Mouse (Mus musculus): ENCODE results near the gene Hmgb1. TPM values are rescaled to one million over a fixed set of nuclear protein-coding genes. Genes with fewer than 3 reads are reported as not detected.

Hmgb1 gene
- total and polyA plus RNA-seq, 3 experiments: 227 to 899 (median 288) TPM

DNA sequence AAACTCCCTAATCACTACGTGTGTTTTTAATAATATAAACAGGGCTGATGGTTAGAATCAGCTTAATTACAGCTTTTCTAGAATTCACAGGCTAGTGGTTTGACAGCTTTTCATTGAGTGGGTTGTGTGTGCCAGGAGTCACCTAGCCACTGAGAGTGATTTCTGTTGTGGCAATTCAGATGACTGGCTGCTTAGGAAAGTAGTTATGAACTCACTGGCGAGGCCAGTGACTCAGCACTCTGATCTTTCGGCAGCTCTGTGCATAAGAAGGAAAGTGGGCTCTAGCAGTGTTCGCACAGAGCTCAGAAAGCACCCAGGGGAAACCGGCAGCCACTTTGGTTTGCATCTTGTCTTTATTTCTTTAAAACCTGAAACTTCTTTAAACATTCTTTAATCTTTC is 18.7 kb upstream of the Hmgb1 start:
- Histone ChIP-seq H3K9ac (ENCODE audit: insufficient read depth, low read depth) (no peak overlapping the region), H3K4me3 (replicated peaks in 1 of 3; ENCODE audit: low read depth in 2 of 3, low read length in 2 of 3, poor library complexity in 1 of 3) (no peak overlapping the region), H3K27ac (ENCODE audit: insufficient read depth, low read depth) (no peak overlapping the region), H3K79me2 (replicated peaks; ENCODE audit: control insufficient read depth, extremely low read depth, insufficient read depth, poor library complexity, severe bottlenecking) (peaks cover 18% of the 10 kb centered on the region), H3K27me3 (replicated peaks) (no peaks in the 10 kb centered on the region), H3K36me3 (replicated peaks in 1 of 2; ENCODE audit: control insufficient read depth in 1 of 2, insufficient read depth in 1 of 2, low read length in 1 of 2) (peaks cover 71 to 91% of the 10 kb centered on the region in 2 experiments), H3K4me1 (ENCODE audit: control insufficient read depth in 1 of 2, insufficient read depth in 2 of 2) (peaks cover 0 to 6% of the 10 kb centered on the region in 2 experiments; a peak in 2 of 4 replicates), H3K4me2 (ENCODE audit: insufficient read depth, low read depth, poor library complexity, severe bottlenecking) (no peak overlapping the region), H3K9me3 (replicated peaks; ENCODE audit: low read length) (no peaks in the 10 kb centered on the region)
- no peak for DNase-seq (ENCODE audit: extremely low read depth)
- no peak for TF ChIP-seq KAT2A (IDR thresholded peaks at IDR 0.05; ENCODE audit: insufficient replicate concordance, low read length)
- TF ChIP-seq POLR2AphosphoS2 (IDR thresholded peaks at IDR 0.05; ENCODE audit: low read depth, low read length): no peak
- no peak for TF ChIP-seq ZKSCAN1 (IDR thresholded peaks at IDR 0.05; ENCODE audit: borderline replicate concordance, low read depth, low read length)
- in situ Hi-C loops (cut with MboI; ENCODE audit: low pct_ligation_motif_present, low pct_unique_long_range_greater_than_20kb, low sequenced_read_pairs): no loop called here
- dilution Hi-C loops (cut with MboI; ENCODE audit: extremely low pct_ligation_motif_present, extremely low pct_unique_long_range_greater_than_20kb, low sequenced_read_pairs): no loop called here

- TF ChIP-seq CHD1 (IDR thresholded peaks at IDR 0.05; ENCODE audit: low read depth, low read length) (no peak), MYC (IDR thresholded peaks at IDR 0.05; ENCODE audit: low read depth, low read length) (no peak), ZC3H11A (IDR thresholded peaks at IDR 0.05; ENCODE audit: low read depth, low read length) (no peak), POLR2AphosphoS2 (IDR thresholded peaks at IDR 0.05; ENCODE audit: low read depth, low read length) (no peak), ZKSCAN1 (IDR thresholded peaks at IDR 0.05; ENCODE audit: borderline replicate concordance, low read depth, low read length) (no peak), ZNF384 (IDR thresholded peaks at IDR 0.05; ENCODE audit: low read depth, low read length) (no peak), MAX (IDR thresholded peaks at IDR 0.05; ENCODE audit: low read length) (no peak)
Measured at GRCm38 (mm10) chr5:149198782-149199181, 14.5 kb upstream of the Hmgb1 start.

GRCm38 (mm10) chr5:149196611-149197010 is 12.3 kb upstream of the Hmgb1 start:
- H3K4me3 ChIP-seq (replicated peaks in 1 of 3; ENCODE audit: low read depth in 2 of 3, low read length in 2 of 3, poor library complexity in 1 of 3): no peak overlapping the region
- peaks cover 52% of the 10 kb centered on the region for H3K79me2 ChIP-seq (replicated peaks; ENCODE audit: control insufficient read depth, extremely low read depth, insufficient read depth, poor library complexity, severe bottlenecking)
- peaks cover 60 to 91% of the 10 kb centered on the region in 2 experiments for H3K36me3 ChIP-seq (replicated peaks in 1 of 2; ENCODE audit: control insufficient read depth in 1 of 2, insufficient read depth in 1 of 2, low read length in 1 of 2)
- H3K9ac ChIP-seq (ENCODE audit: insufficient read depth, low read depth): no peak overlapping the region
- H3K9me3 ChIP-seq (replicated peaks; ENCODE audit: low read length): no peaks in the 10 kb centered on the region
- no peak for DNase-seq (ENCODE audit: extremely low read depth)
- no peaks in the 10 kb centered on the region for H3K27me3 ChIP-seq (replicated peaks)
- no peak overlapping the region for H3K27ac ChIP-seq (ENCODE audit: insufficient read depth, low read depth)
- dilution Hi-C loops (cut with MboI; ENCODE audit: extremely low pct_ligation_motif_present, extremely low pct_unique_long_range_greater_than_20kb, low sequenced_read_pairs): no loop called here
- H3K4me2 ChIP-seq (ENCODE audit: insufficient read depth, low read depth, poor library complexity, severe bottlenecking): no peak overlapping the region
- peaks cover 0 to 30% of the 10 kb centered on the region in 2 experiments; a peak in 3 of 4 replicates for H3K4me1 ChIP-seq (ENCODE audit: control insufficient read depth in 1 of 2, insufficient read depth in 2 of 2)
- no peak for TF ChIP-seq ZKSCAN1 (IDR thresholded peaks at IDR 0.05; ENCODE audit: borderline replicate concordance, low read depth, low read length)
- TF ChIP-seq CHD2 (IDR thresholded peaks at IDR 0.05; ENCODE audit: low read length): no peak
- TF ChIP-seq TBP (conservative IDR thresholded peaks at IDR 0.05; ENCODE audit: low read depth, low read length): no peak
- TF ChIP-seq GABPA (IDR thresholded peaks at IDR 0.05; ENCODE audit: insufficient replicate concordance, low read depth, low read length): no peak
- no peak for TF ChIP-seq ZNF384 (IDR thresholded peaks at IDR 0.05; ENCODE audit: low read depth, low read length)
- no peak for TF ChIP-seq MAX (IDR thresholded peaks at IDR 0.05; ENCODE audit: low read length)
- no peak for TF ChIP-seq ETS1 (conservative IDR thresholded peaks at IDR 0.05; ENCODE audit: low read depth, low read length)
- no peak for TF ChIP-seq POLR2AphosphoS2 (IDR thresholded peaks at IDR 0.05; ENCODE audit: low read depth, low read length)
- TF ChIP-seq JUND (conservative IDR thresholded peaks at IDR 0.05; ENCODE audit: low read depth, low read length): no peak
- no peak for TF ChIP-seq MAZ (IDR thresholded peaks at IDR 0.05; ENCODE audit: low read depth, low read length)
- TF ChIP-seq RAD21 (IDR thresholded peaks at IDR 0.05; ENCODE audit: low read depth, low read length): no peak
- no peak for TF ChIP-seq USF2 (conservative IDR thresholded peaks at IDR 0.05; ENCODE audit: low read depth, low read length)
- no peak for TF ChIP-seq CHD1 (IDR thresholded peaks at IDR 0.05; ENCODE audit: low read depth, low read length)
- no peak for TF ChIP-seq ZMIZ1 (IDR thresholded peaks at IDR 0.05; ENCODE audit: low read depth, low read length)
- TF ChIP-seq SIN3A (IDR thresholded peaks at IDR 0.05; ENCODE audit: low read length): no peak
- no peak for TF ChIP-seq RCOR1 (conservative IDR thresholded peaks at IDR 0.05; ENCODE audit: low read depth, low read length)
- TF ChIP-seq USF1 (IDR thresholded peaks at IDR 0.05; ENCODE audit: low read depth, low read length): no peak
- TF ChIP-seq MEF2A (IDR thresholded peaks at IDR 0.05; ENCODE audit: borderline replicate concordance, low read depth, low read length): no peak
- TF ChIP-seq CTCF (conservative IDR thresholded peaks at IDR 0.05 in 1 of 2, IDR thresholded peaks at IDR 0.05 in 1 of 2; ENCODE audit: low read depth in 2 of 2, low read length in 2 of 2): no peak
- TF ChIP-seq MAFK (IDR thresholded peaks at IDR 0.05; ENCODE audit: insufficient replicate concordance, low read length): no peak
- in situ Hi-C loops (cut with MboI; ENCODE audit: low pct_ligation_motif_present, low pct_unique_long_range_greater_than_20kb, low sequenced_read_pairs): no loop called here

More at GRCm38 (mm10) chr5:149198782-149199181, 14.5 kb upstream of the Hmgb1 start:
- H3K27me3 ChIP-seq (replicated peaks): no peaks in the 10 kb centered on the region
- DNase-seq (ENCODE audit: extremely low read depth): no peak
- H3K9ac ChIP-seq (ENCODE audit: insufficient read depth, low read depth): no peak overlapping the region
- H3K36me3 ChIP-seq (replicated peaks in 1 of 2; ENCODE audit: control insufficient read depth in 1 of 2, insufficient read depth in 1 of 2, low read length in 1 of 2): peaks cover 64 to 92% of the 10 kb centered on the region in 2 experiments
- in situ Hi-C loops (cut with MboI; ENCODE audit: low pct_ligation_motif_present, low pct_unique_long_range_greater_than_20kb, low sequenced_read_pairs) (no loop called here), dilution Hi-C loops (cut with MboI; ENCODE audit: extremely low pct_ligation_motif_present, extremely low pct_unique_long_range_greater_than_20kb, low sequenced_read_pairs) (no loop called here)
- no peak overlapping the region for H3K27ac ChIP-seq (ENCODE audit: insufficient read depth, low read depth)
- H3K4me2 ChIP-seq (ENCODE audit: insufficient read depth, low read depth, poor library complexity, severe bottlenecking): no peak overlapping the region
- no peak overlapping the region for H3K4me3 ChIP-seq (replicated peaks in 1 of 3; ENCODE audit: low read depth in 2 of 3, low read length in 2 of 3, poor library complexity in 1 of 3)
- no peaks in the 10 kb centered on the region for H3K9me3 ChIP-seq (replicated peaks; ENCODE audit: low read length)
- H3K4me1 ChIP-seq (ENCODE audit: control insufficient read depth in 1 of 2, insufficient read depth in 2 of 2): peaks cover 0 to 37% of the 10 kb centered on the region in 2 experiments; a peak in 3 of 4 replicates
- peaks cover 46% of the 10 kb centered on the region for H3K79me2 ChIP-seq (replicated peaks; ENCODE audit: control insufficient read depth, extremely low read depth, insufficient read depth, poor library complexity, severe bottlenecking)

Data from CH12.LX (cell line).